Mouse (Mus musculus): ENCODE measurements around the gene Ranbp9.

DNA sequence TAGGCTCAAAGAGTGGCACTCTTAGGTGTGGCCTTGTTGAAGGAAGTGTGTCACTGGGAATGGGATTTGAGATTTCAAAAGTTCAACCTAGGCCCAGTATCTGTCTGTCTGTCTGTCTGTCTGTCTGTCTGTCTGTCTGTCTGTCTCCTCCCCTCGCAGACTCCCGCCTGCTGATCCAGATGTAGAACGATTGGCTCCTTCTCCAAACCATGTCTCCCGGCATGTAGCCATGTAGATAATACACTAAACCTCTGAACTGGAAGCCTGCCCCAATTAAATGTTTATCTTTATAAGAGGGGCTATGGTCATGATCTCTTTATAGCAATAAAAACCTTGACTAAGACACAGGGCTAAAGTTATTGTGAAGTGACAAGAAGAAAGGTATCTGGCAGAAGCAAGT lies 35.3 kb downstream of the Ranbp9 start:
- TF ChIP-seq POLR2A (IDR thresholded peaks at IDR 0.05; ENCODE audit: low read depth, low read length) (no peak), CTCF (IDR thresholded peaks at IDR 0.05; ENCODE audit: extremely low read depth, insufficient read depth, insufficient read length, insufficient replicate concordance) (no peak)
